Mouse (Mus musculus) heart, postnatal 14 days (tissue): ENCODE measurements around the gene Gapdhs. TPM values are rescaled to one million over a fixed set of nuclear protein-coding genes. Genes with fewer than 3 reads are reported as not detected.

Experiments
- DNase-seq, 2 experiments: peaks; one replicate each; pipeline ENCODE4 v3.0.0; 2021 to 2022
- intact Hi-C: fragments of 180-260 bp; cut with DNase I; formaldehyde crosslinking; loops from one replicate; pipeline ENCODE4 v1.15.1; 2025
- total RNA-seq, 2 experiments: library from RNA; stranded (reverse); gene quantifications; 2 replicates each; pipeline ENCODE4 v1.2.3; 2021

Gene Gapdhs
- total RNA-seq, 2 experiments from 2014 or later = not detected

DNA sequence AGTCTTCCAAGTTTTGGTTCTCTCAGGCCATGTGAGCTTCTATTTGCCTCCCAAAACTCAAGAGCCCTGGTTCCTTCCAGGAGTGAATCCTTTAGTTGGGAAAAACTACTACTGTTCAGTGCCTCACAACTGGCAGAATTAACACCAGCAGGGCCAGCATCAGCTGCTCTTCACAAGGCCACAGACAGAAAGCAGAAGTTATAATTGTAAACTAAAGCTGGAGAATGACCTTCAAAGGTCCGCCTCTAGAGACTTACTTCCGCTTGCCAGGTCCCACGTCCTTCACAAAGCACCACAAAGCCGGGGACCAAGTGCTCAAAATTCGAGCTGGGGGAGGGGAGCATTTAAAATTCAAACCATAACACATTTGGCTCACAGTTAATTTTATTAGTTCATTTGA, 45.4 kb downstream of the Gapdhs start:
- DNase-seq = no peak
- intact Hi-C loops = no loop called here

DNA sequence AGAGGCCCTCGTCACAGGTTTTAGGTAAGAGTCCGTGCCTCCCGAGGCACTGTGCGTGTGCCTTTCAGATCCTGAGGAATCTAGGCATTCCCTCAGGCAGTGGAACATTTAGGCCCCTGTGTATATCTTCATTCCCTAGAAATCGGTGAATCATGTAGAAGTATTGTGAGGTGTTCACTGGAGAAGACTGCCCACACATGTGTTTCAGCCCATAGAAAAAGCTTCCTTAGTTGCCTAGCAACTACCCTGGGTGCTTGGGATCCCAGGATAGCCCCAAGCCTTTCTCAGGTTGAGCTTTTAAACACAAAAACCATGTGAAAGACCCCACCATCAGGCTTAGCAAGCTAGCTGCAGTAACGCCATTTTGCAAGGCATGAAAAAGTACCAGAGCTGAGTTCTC, 55.2 kb downstream of the Gapdhs start:
- intact Hi-C loops = no loop called here
- DNase-seq = no peak

DNA sequence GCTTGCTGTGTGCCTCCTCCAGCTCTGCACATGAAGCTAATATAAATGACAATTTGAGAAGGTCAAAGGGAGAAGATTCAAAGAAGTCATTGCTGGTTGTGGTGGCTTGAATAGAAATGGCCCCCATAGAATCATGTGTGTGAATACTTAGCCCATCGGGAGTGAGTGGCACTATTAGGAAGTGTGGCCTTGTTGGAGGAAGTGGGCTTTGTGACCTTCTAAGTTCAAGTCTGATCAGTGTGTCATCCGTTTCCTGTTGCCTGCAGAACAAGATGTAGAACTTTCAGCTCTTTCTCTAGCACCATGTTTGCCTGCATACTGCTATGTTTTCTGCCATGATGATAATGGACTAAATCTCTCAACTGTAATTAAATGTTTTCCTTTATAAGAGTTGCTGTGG, 60.1 kb downstream of the Gapdhs start:
- intact Hi-C loops = no loop called here
- no peak for DNase-seq

DNA sequence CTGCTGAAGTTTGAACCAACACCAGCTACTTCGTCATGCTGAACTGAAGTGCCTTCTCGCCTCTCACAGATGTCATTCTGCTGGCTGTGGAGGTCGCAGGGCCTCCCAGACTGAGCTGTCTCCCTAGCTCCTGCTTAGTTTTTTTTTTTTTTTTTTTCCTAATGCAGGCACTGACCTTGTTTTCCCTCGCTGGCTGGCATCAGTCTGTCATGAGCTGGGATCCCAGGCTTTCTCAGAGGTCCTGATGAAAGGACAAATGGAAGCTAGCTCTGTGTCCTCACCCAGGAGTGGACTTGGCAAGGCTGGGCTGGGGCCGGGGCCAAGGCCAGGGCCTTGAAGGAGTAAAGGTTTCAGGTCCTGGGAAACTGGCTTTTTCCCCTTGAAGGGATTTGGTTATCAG, 61.6 kb downstream of the Gapdhs start:
- DNase-seq = peak; percentile 23 to 40
- intact Hi-C loops = no loop called here

Other genes starting within 250 kb of the Gapdhs start
- gene Arhgap33, start 208.6 kb downstream of the Gapdhs start, total RNA-seq = 1 to 10 TPM; 2.7 to 3.2 TPM
- gene Hspb6, start 191.5 kb downstream of the Gapdhs start, total RNA-seq = 100 to 1,000 TPM; 425 to 488 TPM
- gene Proser3, start 191.4 kb downstream of the Gapdhs start, total RNA-seq = 1 to 10 TPM; 4.6 to 5.3 TPM
- 10 to 100 TPM; 14.4 to 16.4 TPM for gene Lin37, start 183.8 kb downstream of the Gapdhs start, total RNA-seq
- 10 to 100 TPM; 63.8 to 65.6 TPM for gene U2af1l4, start 180.4 kb downstream of the Gapdhs start, total RNA-seq
- gene Gm49396, start 180.3 kb downstream of the Gapdhs start, total RNA-seq = 1 to 10 TPM; 1.9 to 2.4 TPM
- 10 to 100 TPM; 66.3 to 67.3 TPM for gene Psenen, start 180.1 kb downstream of the Gapdhs start, total RNA-seq
- gene Igflr1, start 178.3 kb downstream of the Gapdhs start, total RNA-seq = 1 to 10 TPM; 1.9 to 2.5 TPM
- gene Kmt2b, start 155.0 kb downstream of the Gapdhs start, total RNA-seq = 10 to 100 TPM; 22.6 to 26.9 TPM
- not detected for gene Zbtb32, start 144.8 kb downstream of the Gapdhs start, total RNA-seq
- under 1 TPM; 0.34 to 0.38 TPM for gene Upk1a, start 130.8 kb downstream of the Gapdhs start, total RNA-seq
- 1,000 to 10,000 TPM; 4,389 to 4,822 TPM for gene Cox6b1, start 117.5 kb downstream of the Gapdhs start, total RNA-seq
- gene Etv2, start 107.8 kb downstream of the Gapdhs start, total RNA-seq = not detected
- 10 to 100 TPM; 49.1 to 53.1 TPM for gene Rbm42, start 93.4 kb downstream of the Gapdhs start, total RNA-seq
- gene Haus5, start 78.7 kb downstream of the Gapdhs start, total RNA-seq = 1 to 10 TPM; 4.7 to 4.8 TPM
- gene Pmis2, start 72.1 kb downstream of the Gapdhs start, total RNA-seq = under 1 TPM in 1 of 2 experiments, not detected in 1; 0.43 TPM
- gene 2200002J24Rik, start 44.8 kb downstream of the Gapdhs start, total RNA-seq = not detected
- gene Atp4a, start 31.5 kb downstream of the Gapdhs start, total RNA-seq = under 1 TPM in 1 of 2 experiments, not detected in 1; 0.15 TPM
- 100 to 1,000 TPM; 238 to 243 TPM for gene Tmem147, start 14.1 kb downstream of the Gapdhs start, total RNA-seq
- 1 to 10 TPM; 4.3 to 5.5 TPM for gene Sbsn, start 7.8 kb upstream of the Gapdhs start, total RNA-seq
- 1 to 10 TPM; 4.8 to 7.0 TPM for gene Dmkn, start 20.1 kb upstream of the Gapdhs start, total RNA-seq
- not detected for gene Krtdap, start 44.2 kb upstream of the Gapdhs start, total RNA-seq
- under 1 TPM; 0.34 to 0.74 TPM for gene Ffar2, start 80.1 kb upstream of the Gapdhs start, total RNA-seq
- not detected for gene Ffar3, start 112.5 kb upstream of the Gapdhs start, total RNA-seq
- gene Ffar1, start 117.9 kb upstream of the Gapdhs start, total RNA-seq = not detected
- under 1 TPM; 0.39 to 0.43 TPM for gene Cd22, start 136.7 kb upstream of the Gapdhs start, total RNA-seq
- under 1 TPM; 0.15 to 0.22 TPM for gene Mag, start 171.2 kb upstream of the Gapdhs start, total RNA-seq
- 1 to 10 TPM; 1.9 to 5.4 TPM for gene Hamp2, start 181.0 kb upstream of the Gapdhs start, total RNA-seq
- gene Hamp, start 200.4 kb upstream of the Gapdhs start, total RNA-seq = 10 to 100 TPM in 1 of 2 experiments, 1 to 10 TPM in 1; 5.1 to 28.3 TPM
- 100 to 1,000 TPM in 1 of 2 experiments, 10 to 100 TPM in 1; 90.2 to 103 TPM for gene Usf2, start 213.1 kb upstream of the Gapdhs start, total RNA-seq
- 1 to 10 TPM; 4.2 to 5.0 TPM for gene Lsr, start 229.8 kb upstream of the Gapdhs start, total RNA-seq
- under 1 TPM in 1 of 2 experiments, not detected in 1; 0.60 TPM for gene Fam187b, start 230.1 kb upstream of the Gapdhs start, total RNA-seq